Mouse (Mus musculus) midbrain, embryonic 10.5 days (tissue): ENCODE data around the gene Tspan1. TPM values are rescaled to one million over a fixed set of nuclear protein-coding genes. Genes with fewer than 3 reads are reported as not detected.

Experiments used
- DNase-seq: peaks from one replicate; pipeline ENCODE4 v3.0.0-alpha.2; 2017; ENCODE audit warnings: low spot score
- H3K27ac ChIP-seq: fragments of 300-500 bp; sonication (generic); replicated peaks from 2 replicates; pipeline ENCODE4 v1.5.1; 2016; ENCODE audit warnings: mild to moderate bottlenecking
- H3K27me3 ChIP-seq: fragments of 300-500 bp; sonication (generic); 2 replicates; pipeline ENCODE4 v1.6.1; 2016; ENCODE audit warnings: low read depth, mild to moderate bottlenecking; ENCODE audit not compliant: poor library complexity, severe bottlenecking
- H3K36me3 ChIP-seq: fragments of 300-500 bp; sonication (generic); 2 replicates; pipeline ENCODE4 v1.6.1; 2016; ENCODE audit warnings: mild to moderate bottlenecking, moderate library complexity
- H3K4me1 ChIP-seq: fragments of 300-500 bp; sonication (generic); 2 replicates; pipeline ENCODE4 v1.6.1; 2016
- H3K4me3 ChIP-seq: fragments of 300-500 bp; sonication (generic); 2 replicates; pipeline ENCODE4 v1.5.1; 2016; ENCODE audit warnings: mild to moderate bottlenecking, moderate library complexity
- H3K9me3 ChIP-seq: fragments of 300-500 bp; sonication (generic); replicated peaks from 2 replicates; pipeline ENCODE4 v1.6.1; 2016; ENCODE audit warnings: mild to moderate bottlenecking
- WGBS: fragments of 180-500 bp; shearing (Covaris S2); methylation state at CpG from one replicate; pipeline ENCODE4 v1.1.7; 2016; 5-methylcytosine and 5-hydroxymethylcytosine counted together
- polyA plus RNA-seq: library from polyadenylated mRNA; unstranded; fragments of >200 nt; fragmentation: Nextera tagmentation; extraction: Ambion mirVana; gene quantifications from 2 replicates; pipeline ENCODE4 v1.2.1, GENCODE M21; 2016

Gene Tspan1
- polyA plus RNA-seq, 1 experiment from 2014 or later = not detected

- Histone ChIP-seq H3K4me3 (peak overlapping the region; percentile 7; the same call in 1 of the 2 replicates), H3K4me1 (peaks cover 47% of the 10 kb centered on the region), H3K27ac (peak overlapping the region; percentile 70), H3K36me3 (no peaks in the 10 kb centered on the region), H3K27me3 (no peaks in the 10 kb centered on the region), H3K9me3 (no peaks in the 10 kb centered on the region)
- WGBS = 31% methylated on average over 10 of the region's 10 CpGs
- DNase-seq = peak; percentile 54
Measured at GRCm38 (mm10) chr4:116176543-116176988, 9.2 kb upstream of the Tspan1 start.

- WGBS = 68% methylated on average over 7 of the region's 7 CpGs
- Histone ChIP-seq H3K4me1 (peaks cover 44% of the 10 kb centered on the region), H3K36me3 (no peaks in the 10 kb centered on the region), H3K9me3 (no peaks in the 10 kb centered on the region), H3K27me3 (no peaks in the 10 kb centered on the region), H3K27ac (peak overlapping the region; percentile 70), H3K4me3 (0 out of 2 replicates have a peak overlapping the region, but pooled peaks have one; percentile 7)
- no peak for DNase-seq
Measured at GRCm38 (mm10) chr4:116175711-116176542, 8.5 kb upstream of the Tspan1 start.

- Histone ChIP-seq H3K36me3 (no peaks in the 10 kb centered on the region), H3K4me1 (peaks cover 44% of the 10 kb centered on the region), H3K27ac (peak overlapping the region; percentile 30; the same call in 1 of the 2 replicates), H3K27me3 (no peaks in the 10 kb centered on the region), H3K9me3 (no peaks in the 10 kb centered on the region), H3K4me3 (no peak overlapping the region)
- DNase-seq = no peak
Measured at GRCm38 (mm10) chr4:116175136-116175535, 7.7 kb upstream of the Tspan1 start.

GRCm38 (mm10) chr4:116174466-116175116, 7.2 kb upstream of the Tspan1 start:
- no peaks in the 10 kb centered on the region for H3K36me3 ChIP-seq
- WGBS = 57% methylated on average over 6 of the region's 6 CpGs

GRCm38 (mm10) chr4:116173752-116174151, 6.4 kb upstream of the Tspan1 start:
- no peaks in the 10 kb centered on the region for H3K27me3 ChIP-seq
- H3K36me3 ChIP-seq = no peaks in the 10 kb centered on the region
- H3K27ac ChIP-seq = peak overlapping the region; percentile 42; the same call in 1 of the 2 replicates
- no peaks in the 10 kb centered on the region for H3K9me3 ChIP-seq
- 88% methylated on average over 4 of the region's 4 CpGs for WGBS
- peaks cover 44% of the 10 kb centered on the region for H3K4me1 ChIP-seq
- DNase-seq = no peak
- no peak overlapping the region for H3K4me3 ChIP-seq

More at GRCm38 (mm10) chr4:116174466-116175116, 7.2 kb upstream of the Tspan1 start:
- Histone ChIP-seq H3K9me3 (no peaks in the 10 kb centered on the region), H3K27ac (peak overlapping the region; percentile 30; the same call in 1 of the 2 replicates), H3K4me3 (no peak overlapping the region), H3K27me3 (no peaks in the 10 kb centered on the region), H3K4me1 (peaks cover 44% of the 10 kb centered on the region)
- DNase-seq = no peak

- no peak for DNase-seq
- Histone ChIP-seq H3K4me3 (no peak within 1 kb of the TSS), H3K27ac (peak within 1 kb of the TSS; percentile 42; the same call in 1 of the 2 replicates), H3K9me3 (no peaks in the 10 kb centered on the region), H3K27me3 (no peaks in the 10 kb centered on the region), H3K36me3 (no peaks in the 10 kb centered on the region), H3K4me1 (peaks cover 44% of the 10 kb centered on the region)
- 84% methylated on average over 6 of the region's 6 CpGs for WGBS
Measured at GRCm38 (mm10) chr4:116173072-116173471, 5.7 kb upstream of the Tspan1 start, which contains the start of the genes 1700042G07Rik and Gm49337. 1700042G07Rik (plus strand) TSS chr4:116173372. Gm49337 (plus strand) TSS chr4:116173384.

- WGBS = 76% methylated on average over 3 of the region's 3 CpGs
Measured at GRCm38 (mm10) chr4:116169353-116169672, 1.9 kb upstream of the Tspan1 start.

GRCm38 (mm10) chr4:116168617-116169352, 1.4 kb upstream of the Tspan1 start:
- peak; percentile 68 for DNase-seq
- H3K27ac ChIP-seq = no peak overlapping the region
- no peak overlapping the region for H3K4me3 ChIP-seq
- H3K36me3 ChIP-seq = no peaks in the 10 kb centered on the region
- no peaks in the 10 kb centered on the region for H3K27me3 ChIP-seq
- no peaks in the 10 kb centered on the region for H3K9me3 ChIP-seq
- peaks cover 9% of the 10 kb centered on the region; the same call in 1 of the 2 replicates for H3K4me1 ChIP-seq
- WGBS = 70% methylated on average over 8 of the region's 8 CpGs

More at GRCm38 (mm10) chr4:116169353-116169672, 1.9 kb upstream of the Tspan1 start:
- peaks cover 12% of the 10 kb centered on the region for H3K4me1 ChIP-seq
- H3K36me3 ChIP-seq = no peaks in the 10 kb centered on the region
- no peaks in the 10 kb centered on the region for H3K9me3 ChIP-seq
- no peak for DNase-seq
- H3K4me3 ChIP-seq = no peak overlapping the region
- H3K27ac ChIP-seq = no peak overlapping the region
- no peaks in the 10 kb centered on the region for H3K27me3 ChIP-seq

GRCm38 (mm10) chr4:116165708-116166407, 1.5 kb downstream of the Tspan1 start:
- no peak overlapping the region for H3K27ac ChIP-seq
- 76% methylated on average over 8 of the region's 8 CpGs for WGBS
- DNase-seq = no peak
- no peaks in the 10 kb centered on the region for H3K27me3 ChIP-seq
- H3K36me3 ChIP-seq = peaks cover 10% of the 10 kb centered on the region
- no peak overlapping the region for H3K4me3 ChIP-seq
- H3K9me3 ChIP-seq = no peaks in the 10 kb centered on the region
- H3K4me1 ChIP-seq = peaks cover 5% of the 10 kb centered on the region; the same call in 1 of the 2 replicates

GRCm38 (mm10) chr4:116164759-116165554, 2.4 kb downstream of the Tspan1 start:
- peaks cover 19% of the 10 kb centered on the region for H3K36me3 ChIP-seq
- no peaks in the 10 kb centered on the region for H3K9me3 ChIP-seq
- WGBS = 92% methylated on average over 2 of the region's 2 CpGs
- H3K4me3 ChIP-seq = no peak overlapping the region
- no peak for DNase-seq
- H3K4me1 ChIP-seq = peaks cover 5% of the 10 kb centered on the region; the same call in 1 of the 2 replicates
- H3K27me3 ChIP-seq = no peaks in the 10 kb centered on the region
- no peak overlapping the region for H3K27ac ChIP-seq

- Histone ChIP-seq H3K27ac (no peak overlapping the region), H3K4me1 (peaks cover 5% of the 10 kb centered on the region; the same call in 1 of the 2 replicates), H3K4me3 (no peak overlapping the region), H3K36me3 (peaks cover 47% of the 10 kb centered on the region), H3K9me3 (no peaks in the 10 kb centered on the region), H3K27me3 (no peaks in the 10 kb centered on the region)
- 87% methylated on average over 4 of the region's 4 CpGs for whole genome bisulfite sequencing
- DNase-seq = no peak
Measured at GRCm38 (mm10) chr4:116162142-116162541, 5.3 kb downstream of the Tspan1 start.
